In genomic region chr4:140604541-140604940, GRCm38 (mm10) we compare ENCODE assay signal across 9 mouse cellular contexts.
"Had no signal": no experiment of that assay in that cellular context is flagged by ENCODE, and none has a peak within 500 bp of the region (broad histone marks: within the 10 kb centered on the region; RNA-seq: fewer than 3 reads in every experiment).

No protein-coding gene starts in this region.

- H3K4me3 ChIP-seq: limb, embryonic 13.5 days; midbrain, embryonic 13.5 days had no signal

- H3K27ac ChIP-seq: kidney, postnatal 0 days; limb, embryonic 13.5 days; liver, embryonic 14.5 days had no signal

- ATAC-seq: midbrain, embryonic 13.5 days had no signal

- H3K9me3 ChIP-seq: limb, embryonic 13.5 days; midbrain, embryonic 13.5 days had no signal

- H3K27me3 ChIP-seq: limb, embryonic 13.5 days; midbrain, embryonic 13.5 days had no signal

- H3K4me2 ChIP-seq: limb, embryonic 13.5 days; midbrain, embryonic 13.5 days had no signal

- H3K9ac ChIP-seq: limb, embryonic 13.5 days; liver, embryonic 14.5 days; midbrain, embryonic 13.5 days had no signal

- DNase-seq: kidney, adult 9 months; kidney, postnatal 4 days; lung, adult 18-20 months; right cerebral cortex, postnatal 14 days; thymus, postnatal 36 days had no signal
